Mouse (Mus musculus) forebrain, embryonic 11.5 days (tissue): ENCODE measurements around the gene Tgfbr3. TPM values are rescaled to one million over a fixed set of nuclear protein-coding genes. Genes with fewer than 3 reads are reported as not detected.

Source experiments
- ATAC-seq: fragments of 200-750 bp; cut with Nextera tagmentation; replicated peaks from 2 replicates; pipeline ENCODE4 v1.8.0; 2017; ENCODE audit warnings: moderate TSS enrichment; ENCODE audit not compliant: low FRiP score
- DNase-seq: peaks from one replicate; pipeline ENCODE4 v3.0.0-alpha.2; 2017; ENCODE audit warnings: low spot score
- H3K27ac ChIP-seq: fragments of 300-500 bp; sonication (generic); 2 replicates; pipeline ENCODE4 v1.5.1; 2014; ENCODE audit warnings: low read depth, low read length
- H3K27me3 ChIP-seq: fragments of 300-500 bp; sonication (generic); 2 replicates; pipeline ENCODE4 v1.6.1; 2014; ENCODE audit warnings: mild to moderate bottlenecking, low read length, mixed read lengths; ENCODE audit not compliant: control insufficient read depth, insufficient read depth
- H3K36me3 ChIP-seq: fragments of 300-500 bp; sonication (generic); 2 replicates; pipeline ENCODE4 v1.6.1; 2014; ENCODE audit warnings: mild to moderate bottlenecking, low read length, moderate library complexity, mixed read lengths; ENCODE audit not compliant: control insufficient read depth, insufficient read depth
- H3K4me1 ChIP-seq: fragments of 300-500 bp; sonication (generic); replicated peaks from 2 replicates; pipeline ENCODE4 v1.6.1; 2014; ENCODE audit warnings: low read length, mixed read lengths; ENCODE audit not compliant: control insufficient read depth, insufficient read depth
- H3K4me2 ChIP-seq: fragments of 300-500 bp; sonication (generic); 2 replicates; pipeline ENCODE4 v1.6.1; 2014; ENCODE audit warnings: low read depth, mild to moderate bottlenecking, low read length, moderate library complexity, mixed read lengths; ENCODE audit not compliant: severe bottlenecking
- H3K4me3 ChIP-seq: fragments of 300-500 bp; sonication (generic); 2 replicates; pipeline ENCODE4 v1.5.1; 2014; ENCODE audit warnings: low read depth, low read length
- H3K9ac ChIP-seq: fragments of 300-500 bp; sonication (generic); 2 replicates; pipeline ENCODE4 v1.6.1; 2014; ENCODE audit warnings: low read length
- H3K9me3 ChIP-seq: fragments of 300-500 bp; sonication (generic); 2 replicates; pipeline ENCODE4 v1.6.1; 2016; ENCODE audit warnings: low read length, mixed read lengths; ENCODE audit not compliant: control insufficient read depth
- WGBS: fragments of 180-500 bp; shearing (Covaris S2); extraction: QIAGEN DNeasy Blood & Tissue Kit; methylation state at CpG from one replicate; pipeline ENCODE4 v1.1.7; 2014; 5-methylcytosine and 5-hydroxymethylcytosine counted together
- polyA plus RNA-seq: library from polyadenylated mRNA; unstranded; fragments of >200 nt; fragmentation: Nextera tagmentation; extraction: Ambion mirVana; gene quantifications from 2 replicates; pipeline ENCODE4 v1.2.1, GENCODE M21; 2014

The Tgfbr3 gene
- polyA plus RNA-seq, 1 experiment from 2014 or later = 6.9 TPM

GRCm38 (mm10) chr5:107129304-107129703, 160.1 kb downstream of the Tgfbr3 start:
- H3K9me3 ChIP-seq = no peaks in the 10 kb centered on the region
- no peak overlapping the region for H3K4me3 ChIP-seq
- no peaks in the 10 kb centered on the region for H3K27me3 ChIP-seq
- H3K27ac ChIP-seq = no peak overlapping the region
- no peak for ATAC-seq
- no peaks in the 10 kb centered on the region for H3K4me1 ChIP-seq
- H3K9ac ChIP-seq = no peak overlapping the region
- no peak for DNase-seq
- 59% methylated on average over 5 of the region's 5 CpGs for WGBS
- H3K4me2 ChIP-seq = no peak overlapping the region
- no peaks in the 10 kb centered on the region for H3K36me3 ChIP-seq

- Histone ChIP-seq H3K4me1 (no peaks in the 10 kb centered on the region), H3K4me3 (no peak overlapping the region), H3K36me3 (no peaks in the 10 kb centered on the region), H3K9ac (no peak overlapping the region), H3K4me2 (no peak overlapping the region), H3K9me3 (no peaks in the 10 kb centered on the region), H3K27ac (no peak overlapping the region), H3K27me3 (no peaks in the 10 kb centered on the region)
- no peak for ATAC-seq
- no peak for DNase-seq
- WGBS = 75% methylated on average over 7 of the region's 7 CpGs
Observed at GRCm38 (mm10) chr5:107126561-107126960, 162.9 kb downstream of the Tgfbr3 start.

- 52% methylated on average over 6 of the region's 6 CpGs for WGBS
- H3K9ac ChIP-seq = no peak overlapping the region
- H3K4me3 ChIP-seq = no peak overlapping the region
- H3K4me1 ChIP-seq = no peaks in the 10 kb centered on the region
- no peaks in the 10 kb centered on the region for H3K27me3 ChIP-seq
- no peak overlapping the region for H3K27ac ChIP-seq
- no peak for ATAC-seq
- no peaks in the 10 kb centered on the region for H3K36me3 ChIP-seq
- H3K9me3 ChIP-seq = no peaks in the 10 kb centered on the region
- DNase-seq = no peak
- H3K4me2 ChIP-seq = no peak overlapping the region
Observed at GRCm38 (mm10) chr5:107125131-107125530, 164.3 kb downstream of the Tgfbr3 start.

GRCm38 (mm10) chr5:107124531-107124930, 164.9 kb downstream of the Tgfbr3 start:
- Histone ChIP-seq H3K4me2 (no peak overlapping the region), H3K9me3 (no peaks in the 10 kb centered on the region), H3K4me1 (no peaks in the 10 kb centered on the region), H3K27me3 (no peaks in the 10 kb centered on the region), H3K4me3 (no peak overlapping the region), H3K9ac (no peak overlapping the region), H3K36me3 (no peaks in the 10 kb centered on the region), H3K27ac (no peak overlapping the region)
- WGBS = 84% methylated on average over 7 of the region's 7 CpGs
- DNase-seq (no peak), ATAC-seq (no peak)

GRCm38 (mm10) chr5:107122622-107123021, 166.8 kb downstream of the Tgfbr3 start:
- H3K4me2 ChIP-seq = no peak overlapping the region
- H3K27ac ChIP-seq = no peak overlapping the region

GRCm38 (mm10) chr5:107121086-107121485, 168.3 kb downstream of the Tgfbr3 start:
- ATAC-seq = no peak

More at GRCm38 (mm10) chr5:107122622-107123021, 166.8 kb downstream of the Tgfbr3 start:
- no peak for ATAC-seq
- WGBS = 86% methylated on average over 4 of the region's 4 CpGs
- Histone ChIP-seq H3K4me1 (no peaks in the 10 kb centered on the region), H3K36me3 (no peaks in the 10 kb centered on the region), H3K4me3 (no peak overlapping the region), H3K9me3 (no peaks in the 10 kb centered on the region), H3K27me3 (no peaks in the 10 kb centered on the region), H3K9ac (no peak overlapping the region)
- no peak for DNase-seq

GRCm38 (mm10) chr5:107120624-107121023, 168.8 kb downstream of the Tgfbr3 start:
- WGBS = 86% methylated on average over 3 of the region's 3 CpGs
- Histone ChIP-seq H3K4me1 (no peaks in the 10 kb centered on the region), H3K36me3 (no peaks in the 10 kb centered on the region), H3K9me3 (no peaks in the 10 kb centered on the region), H3K4me3 (no peak overlapping the region), H3K27me3 (no peaks in the 10 kb centered on the region), H3K27ac (no peak overlapping the region), H3K4me2 (no peak overlapping the region), H3K9ac (no peak overlapping the region)
- no peak for DNase-seq
- no peak for ATAC-seq

More at GRCm38 (mm10) chr5:107121086-107121485, 168.3 kb downstream of the Tgfbr3 start:
- WGBS = 78% methylated on average over 10 of the region's 10 CpGs
- DNase-seq = no peak
- no peak overlapping the region for H3K27ac ChIP-seq
- no peak overlapping the region for H3K4me3 ChIP-seq
- no peaks in the 10 kb centered on the region for H3K9me3 ChIP-seq
- no peaks in the 10 kb centered on the region for H3K4me1 ChIP-seq
- H3K4me2 ChIP-seq = no peak overlapping the region
- no peaks in the 10 kb centered on the region for H3K36me3 ChIP-seq
- H3K27me3 ChIP-seq = no peaks in the 10 kb centered on the region
- no peak overlapping the region for H3K9ac ChIP-seq

- no peaks in the 10 kb centered on the region for H3K9me3 ChIP-seq
- H3K36me3 ChIP-seq = no peaks in the 10 kb centered on the region
Observed at GRCm38 (mm10) chr5:107119896-107120295, 169.5 kb downstream of the Tgfbr3 start.

GRCm38 (mm10) chr5:107116821-107117220, 172.6 kb downstream of the Tgfbr3 start:
- Histone ChIP-seq H3K4me1 (no peaks in the 10 kb centered on the region), H3K9me3 (no peaks in the 10 kb centered on the region), H3K9ac (no peak overlapping the region), H3K36me3 (no peaks in the 10 kb centered on the region), H3K4me3 (no peak overlapping the region), H3K4me2 (no peak overlapping the region), H3K27ac (no peak overlapping the region), H3K27me3 (no peaks in the 10 kb centered on the region)
- ATAC-seq = no peak
- no peak for DNase-seq
- WGBS = 81% methylated on average over 3 of the region's 3 CpGs

More at GRCm38 (mm10) chr5:107119896-107120295, 169.5 kb downstream of the Tgfbr3 start:
- H3K4me3 ChIP-seq = no peak overlapping the region
- no peak overlapping the region for H3K4me2 ChIP-seq
- H3K27ac ChIP-seq = no peak overlapping the region
- ATAC-seq (no peak), DNase-seq (no peak)
- H3K27me3 ChIP-seq = no peaks in the 10 kb centered on the region
- no peaks in the 10 kb centered on the region for H3K4me1 ChIP-seq
- 69% methylated on average over 6 of the region's 6 CpGs for WGBS
- no peak overlapping the region for H3K9ac ChIP-seq
